Mouse (Mus musculus) stomach, embryonic 14.5 days (tissue): ENCODE data around the gene Pla2g2c. TPM values are rescaled to one million over a fixed set of nuclear protein-coding genes. Genes with fewer than 3 reads are reported as not detected.

ENCODE experiments used
- ATAC-seq: fragments of 200-750 bp; cut with Nextera tagmentation; 2 replicates; pipeline ENCODE4 v1.8.0; 2017; ENCODE audit warnings: low read depth, moderate TSS enrichment; ENCODE audit not compliant: insufficient number of reproducible peaks, insufficient read depth, low FRiP score
- H3K27ac ChIP-seq: fragments of 300-500 bp; sonication (generic); 2 replicates; pipeline ENCODE4 v1.5.1; 2014; ENCODE audit warnings: mild to moderate bottlenecking, low read length, moderate library complexity, mixed read lengths
- H3K27me3 ChIP-seq: fragments of 300-500 bp; sonication (generic); 2 replicates; pipeline ENCODE4 v1.6.1; 2014; ENCODE audit warnings: low read length, control low read depth, mixed read lengths; ENCODE audit not compliant: control insufficient read depth, insufficient read depth
- H3K36me3 ChIP-seq: fragments of 300-500 bp; sonication (generic); 2 replicates; pipeline ENCODE4 v1.6.1; 2014; ENCODE audit warnings: mild to moderate bottlenecking, control low read depth, low read length, moderate library complexity, mixed read lengths; ENCODE audit not compliant: control insufficient read depth, insufficient read depth
- H3K4me1 ChIP-seq: fragments of 300-500 bp; sonication (generic); 2 replicates; pipeline ENCODE4 v1.6.1; 2014; ENCODE audit warnings: low read length, control low read depth, mixed read lengths; ENCODE audit not compliant: control insufficient read depth, insufficient read depth
- H3K4me2 ChIP-seq: fragments of 300-500 bp; sonication (generic); replicated peaks from 2 replicates; pipeline ENCODE4 v1.6.1; 2014; ENCODE audit warnings: low read depth, low read length, control low read depth
- H3K4me3 ChIP-seq: fragments of 300-500 bp; sonication (generic); 2 replicates; pipeline ENCODE4 v1.5.1; 2014; ENCODE audit warnings: low read depth, low read length, control low read depth
- H3K9ac ChIP-seq: fragments of 300-500 bp; sonication (generic); replicated peaks from 2 replicates; pipeline ENCODE4 v1.6.1; 2014; ENCODE audit warnings: low read depth, mild to moderate bottlenecking, control low read depth, low read length, moderate library complexity, mixed read lengths
- H3K9me3 ChIP-seq: fragments of 300-500 bp; sonication (generic); 2 replicates; pipeline ENCODE4 v1.6.1; 2016; ENCODE audit warnings: low read depth, low read length, control low read depth; ENCODE audit not compliant: control insufficient read depth
- WGBS: fragments of 180-500 bp; shearing (Covaris S2); extraction: QIAGEN DNeasy Blood & Tissue Kit; methylation state at CpG from one replicate; pipeline ENCODE4 v1.1.7; 2014; 5-methylcytosine and 5-hydroxymethylcytosine counted together
- polyA plus RNA-seq: library from polyadenylated mRNA; unstranded; fragments of >200 nt; fragmentation: Nextera tagmentation; extraction: Ambion mirVana; gene quantifications from 2 replicates; pipeline ENCODE4 v1.2.1, GENCODE M21; 2014

The Pla2g2c gene
- polyA plus RNA-seq, 1 experiment from 2014 or later = 0.14 TPM

DNA sequence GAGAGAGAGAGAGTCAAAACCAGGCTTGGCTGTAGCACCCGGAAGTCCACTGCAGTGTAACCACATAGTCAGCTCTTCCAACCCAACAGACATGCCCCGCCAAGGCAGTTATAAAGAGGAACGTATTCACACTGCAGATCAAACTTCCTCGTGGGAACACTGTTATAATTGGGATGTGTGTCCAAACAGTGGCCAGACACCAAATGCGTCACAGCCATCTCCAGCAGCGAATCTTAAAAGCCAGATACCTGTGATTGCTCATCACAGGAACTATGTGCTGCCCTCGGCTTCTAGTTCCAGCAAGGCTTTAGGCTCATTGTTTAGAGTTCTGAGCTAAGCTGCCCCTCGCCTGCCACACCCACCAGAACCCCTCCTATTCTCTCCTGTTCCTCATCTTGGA is 22.1 kb upstream of the Pla2g2c start:
- no peaks in the 10 kb centered on the region for H3K27me3 ChIP-seq
- no peak for ATAC-seq

GRCm38 (mm10) chr4:138703591-138703990 is 21.0 kb upstream of the Pla2g2c start:
- WGBS = 75% methylated on average over 7 of the region's 7 CpGs
- Histone ChIP-seq H3K4me1 (no peaks in the 10 kb centered on the region), H3K9me3 (no peaks in the 10 kb centered on the region), H3K27ac (no peak overlapping the region), H3K9ac (no peak overlapping the region), H3K4me2 (no peak overlapping the region), H3K36me3 (no peaks in the 10 kb centered on the region), H3K27me3 (no peaks in the 10 kb centered on the region), H3K4me3 (no peak overlapping the region)
- ATAC-seq = no peak

More for the DNA sequence above, 22.1 kb upstream of the Pla2g2c start:
- no peak overlapping the region for H3K9ac ChIP-seq
- no peak overlapping the region for H3K4me2 ChIP-seq
- no peaks in the 10 kb centered on the region for H3K4me1 ChIP-seq
- H3K36me3 ChIP-seq = no peaks in the 10 kb centered on the region
- WGBS = 68% methylated on average over 8 of the region's 8 CpGs
- no peaks in the 10 kb centered on the region for H3K9me3 ChIP-seq
- H3K4me3 ChIP-seq = no peak overlapping the region
- no peak overlapping the region for H3K27ac ChIP-seq

DNA sequence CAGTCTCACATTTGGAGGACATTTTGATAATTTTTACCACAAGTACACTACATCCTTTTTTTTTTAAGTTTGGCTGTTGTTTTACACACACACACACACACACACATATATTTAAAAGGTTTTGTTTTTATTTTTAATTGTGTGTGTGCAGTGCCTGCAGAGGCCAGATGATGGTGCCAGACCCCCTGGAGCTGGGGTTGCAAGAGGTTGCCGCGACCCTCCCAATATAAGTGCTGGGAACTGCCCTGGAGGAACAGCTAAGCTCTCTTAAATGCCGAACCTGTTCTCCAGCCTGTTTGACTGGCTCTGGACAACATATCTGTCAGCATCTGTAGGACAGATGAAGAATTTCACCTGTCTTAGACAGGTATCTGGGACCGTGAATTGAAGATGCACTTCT is 20.4 kb upstream of the Pla2g2c start:
- no peaks in the 10 kb centered on the region for H3K4me1 ChIP-seq
- 79% methylated on average over 4 of the region's 4 CpGs for WGBS
- ATAC-seq = no peak
- no peaks in the 10 kb centered on the region for H3K9me3 ChIP-seq
- no peak overlapping the region for H3K27ac ChIP-seq
- H3K27me3 ChIP-seq = no peaks in the 10 kb centered on the region
- no peak overlapping the region for H3K9ac ChIP-seq
- no peak overlapping the region for H3K4me3 ChIP-seq
- no peak overlapping the region for H3K4me2 ChIP-seq
- no peaks in the 10 kb centered on the region for H3K36me3 ChIP-seq

DNA sequence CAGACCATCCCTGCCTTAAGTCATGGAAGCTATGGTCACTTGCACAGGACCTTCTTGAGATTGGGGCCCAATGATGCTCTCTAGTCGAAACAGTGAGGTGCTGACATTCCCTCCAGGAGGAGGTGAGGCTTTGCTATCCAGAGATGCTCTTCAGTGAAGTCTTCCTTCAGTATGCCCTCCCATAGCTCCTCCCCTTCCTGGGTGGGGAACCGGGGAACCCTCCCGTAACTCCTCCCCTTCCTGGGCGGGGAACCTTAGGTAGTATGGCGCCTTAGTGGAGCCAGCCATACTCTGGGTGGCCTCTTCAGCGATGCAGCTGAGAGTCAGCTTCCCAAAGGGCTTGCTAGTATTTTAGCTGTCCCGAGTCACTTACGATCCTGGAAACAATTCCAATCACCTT is 18.0 kb upstream of the Pla2g2c start:
- H3K27ac ChIP-seq = no peak overlapping the region
- no peaks in the 10 kb centered on the region for H3K9me3 ChIP-seq
- no peaks in the 10 kb centered on the region for H3K4me1 ChIP-seq
- H3K36me3 ChIP-seq = no peaks in the 10 kb centered on the region
- H3K4me2 ChIP-seq = no peak overlapping the region
- whole genome bisulfite sequencing = 95% methylated on average over 8 of the region's 8 CpGs
- no peaks in the 10 kb centered on the region for H3K27me3 ChIP-seq
- no peak for ATAC-seq
- no peak overlapping the region for H3K4me3 ChIP-seq
- H3K9ac ChIP-seq = no peak overlapping the region

DNA sequence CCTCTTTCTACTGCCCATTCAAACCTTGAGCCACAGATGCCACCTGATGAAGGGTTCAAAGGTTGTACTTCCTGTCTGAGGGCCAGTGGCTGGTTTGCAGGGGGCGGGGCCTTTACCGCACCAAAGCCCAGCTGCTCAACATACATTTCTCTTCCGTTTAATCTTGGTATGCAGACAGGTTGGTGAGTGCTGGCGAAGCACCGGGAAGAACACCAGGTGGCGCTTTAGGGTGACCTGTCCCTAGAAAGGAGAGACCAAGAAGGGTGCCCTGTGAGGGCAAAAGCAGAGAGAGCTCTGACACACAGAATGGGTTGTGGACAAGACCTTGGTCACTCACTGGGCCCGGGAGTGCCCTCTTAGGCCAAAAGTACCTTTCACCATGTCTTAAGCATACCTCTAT is 16.0 kb upstream of the Pla2g2c start:
- no peaks in the 10 kb centered on the region for H3K9me3 ChIP-seq
- no peak overlapping the region for H3K4me2 ChIP-seq
- H3K9ac ChIP-seq = no peak overlapping the region
- H3K4me1 ChIP-seq = no peaks in the 10 kb centered on the region
- no peak overlapping the region for H3K27ac ChIP-seq
- ATAC-seq = 0 out of 2 replicates have a peak, but pooled peaks have one; percentile 33
- no peak overlapping the region for H3K4me3 ChIP-seq
- no peaks in the 10 kb centered on the region for H3K36me3 ChIP-seq
- H3K27me3 ChIP-seq = no peaks in the 10 kb centered on the region
- WGBS = 10% methylated on average over 7 of the region's 7 CpGs

- H3K9me3 ChIP-seq = no peaks in the 10 kb centered on the region
- no peak overlapping the region for H3K4me2 ChIP-seq
- H3K4me1 ChIP-seq = no peaks in the 10 kb centered on the region
- no peak overlapping the region for H3K4me3 ChIP-seq
- no peak overlapping the region for H3K9ac ChIP-seq
- ATAC-seq = no peak
- no peaks in the 10 kb centered on the region for H3K27me3 ChIP-seq
- no peaks in the 10 kb centered on the region for H3K36me3 ChIP-seq
- H3K27ac ChIP-seq = no peak overlapping the region
- 82% methylated on average over 11 of the region's 11 CpGs for WGBS
Measured at GRCm38 (mm10) chr4:138709246-138709645, 15.3 kb upstream of the Pla2g2c start.

- Histone ChIP-seq H3K36me3 (no peaks in the 10 kb centered on the region), H3K27ac (no peak overlapping the region), H3K9ac (no peak overlapping the region), H3K4me1 (no peaks in the 10 kb centered on the region), H3K9me3 (no peaks in the 10 kb centered on the region), H3K4me3 (no peak overlapping the region), H3K27me3 (no peaks in the 10 kb centered on the region), H3K4me2 (no peak overlapping the region)
- 77% methylated on average over 7 of the region's 7 CpGs for WGBS
- no peak for ATAC-seq
Measured at GRCm38 (mm10) chr4:138709944-138710343, 14.6 kb upstream of the Pla2g2c start.

- ATAC-seq = no peak
- Histone ChIP-seq H3K9ac (no peak overlapping the region), H3K4me1 (no peaks in the 10 kb centered on the region), H3K4me3 (no peak overlapping the region), H3K4me2 (no peak overlapping the region), H3K36me3 (no peaks in the 10 kb centered on the region), H3K27ac (no peak overlapping the region), H3K9me3 (no peaks in the 10 kb centered on the region), H3K27me3 (no peaks in the 10 kb centered on the region)
- WGBS = 88% methylated on average over 11 of the region's 11 CpGs
Measured at GRCm38 (mm10) chr4:138710633-138711032, 14.0 kb upstream of the Pla2g2c start.

DNA sequence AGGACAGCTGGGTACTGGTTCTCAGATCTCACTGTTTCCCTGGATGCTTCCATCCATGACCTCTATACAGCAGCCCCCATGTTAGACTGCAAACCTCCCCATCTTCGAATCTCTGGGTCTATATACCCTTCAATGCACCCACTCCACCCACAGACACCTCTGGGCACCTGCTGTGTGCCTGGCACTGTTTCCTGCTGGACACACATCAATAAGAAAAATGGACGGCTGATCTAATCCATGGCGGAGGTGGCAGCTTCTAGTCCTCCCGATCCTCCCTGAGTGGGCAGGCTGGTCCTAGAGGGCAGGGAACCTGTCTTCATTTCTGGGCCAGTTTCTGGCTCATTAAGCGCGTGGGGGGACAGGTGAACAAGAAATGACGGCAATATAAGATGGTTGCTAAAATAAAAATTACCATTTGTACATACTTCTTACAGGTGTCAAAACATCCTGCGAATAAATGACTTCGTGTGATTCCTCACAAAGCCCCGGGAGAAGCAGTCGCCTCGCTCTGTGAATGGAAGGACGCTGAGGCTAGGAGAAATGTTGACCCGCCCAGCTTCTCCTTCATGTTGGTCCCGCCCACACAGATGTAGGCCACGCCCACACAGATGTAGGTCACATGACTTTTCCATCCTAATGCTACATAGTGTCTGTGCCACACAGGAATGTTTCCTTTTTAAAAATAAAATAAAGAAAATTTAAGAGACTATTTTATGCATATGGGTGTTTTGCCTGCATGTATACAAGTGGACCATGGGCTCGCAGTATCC is 13.4 kb upstream of the Pla2g2c start:
- H3K27ac ChIP-seq = no peak overlapping the region
- ATAC-seq = no peak
- H3K9me3 ChIP-seq = no peaks in the 10 kb centered on the region
- 64% methylated on average over 17 of the region's 17 CpGs for WGBS
- no peaks in the 10 kb centered on the region for H3K27me3 ChIP-seq
- no peak overlapping the region for H3K4me3 ChIP-seq
- no peak overlapping the region for H3K9ac ChIP-seq
- no peak overlapping the region for H3K4me2 ChIP-seq
- H3K36me3 ChIP-seq = no peaks in the 10 kb centered on the region
- H3K4me1 ChIP-seq = no peaks in the 10 kb centered on the region
